Mouse (Mus musculus) embryonic facial prominence, embryonic 14.5 days (tissue): ENCODE measurements around the gene L3mbtl2. TPM values are rescaled to one million over a fixed set of nuclear protein-coding genes. Genes with fewer than 3 reads are reported as not detected.

Experiments used
- ATAC-seq: fragments of 200-750 bp; cut with Nextera tagmentation; 2 replicates; pipeline ENCODE4 v1.8.0; 2017; ENCODE audit warnings: low read depth, moderate number of reproducible peaks, moderate TSS enrichment
- DNase-seq: peaks from one replicate; pipeline ENCODE4 v3.0.0-alpha.2; 2015; ENCODE audit warnings: low spot score
- H3K27ac ChIP-seq: fragments of 300-500 bp; sonication (generic); replicated peaks from 2 replicates; pipeline ENCODE4 v1.5.1; 2014; ENCODE audit warnings: low read depth, mild to moderate bottlenecking, low read length, moderate library complexity
- H3K27me3 ChIP-seq: fragments of 300-500 bp; sonication (generic); replicated peaks from 2 replicates; pipeline ENCODE4 v1.6.1; 2014; ENCODE audit warnings: low read length; ENCODE audit not compliant: control insufficient read depth, insufficient read depth
- H3K36me3 ChIP-seq: fragments of 300-500 bp; sonication (generic); 2 replicates; pipeline ENCODE4 v1.6.1; 2014; ENCODE audit warnings: low read length, mixed read lengths; ENCODE audit not compliant: control insufficient read depth, insufficient read depth
- H3K4me1 ChIP-seq: fragments of 300-500 bp; sonication (generic); 2 replicates; pipeline ENCODE4 v1.6.1; 2014; ENCODE audit warnings: antibody characterized with exemption, low read length; ENCODE audit not compliant: control insufficient read depth, insufficient read depth
- H3K4me2 ChIP-seq: fragments of 300-500 bp; sonication (generic); 2 replicates; pipeline ENCODE4 v1.6.1; 2014; ENCODE audit warnings: low read depth, mild to moderate bottlenecking, low read length, moderate library complexity, mixed read lengths
- H3K4me3 ChIP-seq: fragments of 300-500 bp; sonication (generic); 2 replicates; pipeline ENCODE4 v1.5.1; 2014; ENCODE audit warnings: low read depth, mild to moderate bottlenecking, low read length
- H3K9ac ChIP-seq: fragments of 300-500 bp; sonication (generic); 2 replicates; pipeline ENCODE4 v1.6.1; 2014; ENCODE audit warnings: low read depth, mild to moderate bottlenecking, low read length, moderate library complexity, mixed read lengths
- H3K9me3 ChIP-seq: fragments of 300-500 bp; sonication (generic); 2 replicates; pipeline ENCODE4 v1.6.1; 2016; ENCODE audit warnings: low read length; ENCODE audit not compliant: control insufficient read depth
- WGBS: fragments of 180-500 bp; shearing (Covaris S2); extraction: QIAGEN DNeasy Blood & Tissue Kit; methylation state at CpG from one replicate; pipeline ENCODE4 v1.1.7; 2014; 5-methylcytosine and 5-hydroxymethylcytosine counted together
- polyA plus RNA-seq: library from polyadenylated mRNA; unstranded; fragments of >200 nt; fragmentation: Nextera tagmentation; extraction: Ambion mirVana; gene quantifications from 2 replicates; pipeline ENCODE4 v1.2.1, GENCODE M21; 2014

Gene L3mbtl2
- polyA plus RNA-seq: 15.5 and 17.0 TPM in 2 replicates

GRCm38 (mm10) chr15:81663697-81664561 is at the start of gene L3mbtl2:
Gene L3mbtl2, plus strand, starts transcription at chr15:81663889.
- peak within 1 kb of the TSS; percentile 76 for H3K4me3 ChIP-seq
- peak within 1 kb of the TSS; percentile 79 for H3K4me2 ChIP-seq
- H3K9ac ChIP-seq: peak within 1 kb of the TSS; percentile 71
- no peaks in the 10 kb centered on the region for H3K27me3 ChIP-seq
- peaks cover 20% of the 10 kb centered on the region; the same call in 1 of the 2 replicates for H3K36me3 ChIP-seq
- ATAC-seq (peak; percentile 99), DNase-seq (peak; percentile 97)
- WGBS: under 1% methylated on average over 51 of the region's 55 CpGs
- H3K4me1 ChIP-seq: 0 out of 2 replicates have a peak, but pooled peaks cover 3% of the 10 kb centered on the region
- peak within 1 kb of the TSS; percentile 41 for H3K27ac ChIP-seq
- H3K9me3 ChIP-seq: no peaks in the 10 kb centered on the region

DNA sequence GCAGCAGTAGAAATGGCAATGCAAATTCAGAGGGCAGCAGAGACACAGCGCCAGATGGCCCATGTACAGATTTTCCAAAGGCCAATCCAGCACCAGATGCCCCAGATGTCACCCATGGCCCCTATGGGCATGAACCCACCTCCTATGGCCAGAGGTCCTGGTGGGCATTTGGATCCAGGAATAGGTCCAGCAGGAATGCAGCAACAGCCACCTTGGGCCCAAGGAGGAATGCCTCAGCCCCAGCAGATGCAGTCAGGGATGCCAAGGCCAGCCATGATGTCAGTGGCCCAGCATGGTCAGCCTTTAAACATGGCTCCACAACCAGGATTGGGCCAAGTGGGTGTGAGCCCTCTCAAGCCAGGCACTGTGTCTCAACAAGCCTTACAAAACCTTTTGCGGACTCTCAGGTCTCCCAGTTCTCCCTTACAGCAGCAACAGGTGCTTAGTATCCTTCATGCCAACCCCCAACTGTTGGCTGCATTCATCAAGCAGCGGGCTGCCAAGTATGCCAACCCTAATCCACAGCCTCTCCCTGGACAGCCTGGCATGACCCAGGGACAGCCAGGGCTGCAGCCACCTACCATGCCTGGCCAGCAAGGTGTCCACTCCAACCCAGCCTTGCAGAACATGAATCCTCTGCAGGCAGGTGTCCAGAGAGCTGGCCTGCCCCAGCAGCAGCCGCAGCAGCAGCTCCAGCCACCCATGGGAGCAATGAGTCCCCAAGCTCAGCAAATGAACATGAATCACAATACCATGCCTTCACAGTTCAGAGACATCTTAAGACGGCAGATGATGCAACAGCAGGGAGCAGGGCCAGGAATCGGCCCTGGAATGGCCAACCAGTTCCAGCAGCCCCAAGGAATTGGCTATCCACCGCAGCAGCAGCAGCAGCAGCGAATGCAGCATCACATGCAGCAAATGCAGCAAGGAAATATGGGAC is 13.9 kb upstream of the L3mbtl2 start:
- DNase-seq (no peak), ATAC-seq (no peak)
- Histone ChIP-seq H3K27ac (no peak overlapping the region), H3K4me1 (no peaks in the 10 kb centered on the region), H3K9me3 (no peaks in the 10 kb centered on the region), H3K36me3 (peaks cover 79% of the 10 kb centered on the region), H3K4me3 (no peak overlapping the region), H3K9ac (no peak overlapping the region), H3K27me3 (no peaks in the 10 kb centered on the region), H3K4me2 (no peak overlapping the region)
- 95% methylated on average over 8 of the region's 8 CpGs for WGBS

DNA sequence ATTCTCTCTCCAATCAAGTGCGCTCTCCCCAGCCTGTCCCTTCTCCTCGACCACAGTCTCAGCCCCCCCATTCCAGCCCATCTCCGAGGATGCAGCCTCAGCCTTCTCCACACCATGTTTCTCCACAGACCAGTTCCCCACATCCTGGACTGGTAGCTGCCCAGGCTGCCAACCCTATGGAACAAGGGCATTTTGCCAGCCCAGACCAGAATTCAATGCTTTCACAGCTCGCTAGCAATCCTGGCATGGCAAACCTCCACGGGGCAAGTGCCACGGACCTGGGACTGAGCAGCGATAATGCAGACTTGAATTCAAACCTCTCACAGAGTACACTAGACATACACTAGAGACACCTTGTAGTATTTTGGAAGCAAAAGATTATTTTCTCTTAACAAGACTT is 13.1 kb upstream of the L3mbtl2 start:
- H3K4me3 ChIP-seq: no peak overlapping the region
- H3K36me3 ChIP-seq: peaks cover 70% of the 10 kb centered on the region
- H3K9ac ChIP-seq: no peak overlapping the region
- no peaks in the 10 kb centered on the region for H3K27me3 ChIP-seq
- no peak for DNase-seq
- no peak overlapping the region for H3K4me2 ChIP-seq
- no peak for ATAC-seq
- 94% methylated on average over 7 of the region's 7 CpGs for WGBS
- H3K27ac ChIP-seq: no peak overlapping the region
- no peaks in the 10 kb centered on the region for H3K9me3 ChIP-seq
- H3K4me1 ChIP-seq: no peaks in the 10 kb centered on the region

DNA sequence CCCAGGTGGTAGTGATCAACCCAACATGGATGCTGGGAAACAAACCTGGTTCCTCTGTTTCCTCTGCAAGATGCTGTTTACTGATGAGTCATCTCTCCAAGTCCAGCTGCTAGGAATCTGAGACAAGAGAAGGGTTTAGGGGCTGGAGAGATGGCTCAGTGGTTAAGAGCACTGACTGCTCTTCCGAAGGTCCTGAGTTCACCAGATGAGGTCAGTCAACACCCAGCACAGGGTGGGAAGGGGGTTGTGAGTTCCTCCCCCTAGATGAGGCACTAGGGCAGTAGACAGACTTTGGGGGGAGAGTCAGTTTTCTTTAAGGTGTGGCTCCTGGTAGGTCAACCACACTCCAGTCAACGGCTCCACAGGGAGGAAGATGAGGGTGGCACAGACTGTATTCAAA is 2.0 kb upstream of the L3mbtl2 start:
- no peaks in the 10 kb centered on the region for H3K9me3 ChIP-seq
- H3K4me3 ChIP-seq: no peak overlapping the region
- DNase-seq (no peak), ATAC-seq (no peak)
- H3K27ac ChIP-seq: no peak overlapping the region
- H3K9ac ChIP-seq: no peak overlapping the region
- 98% methylated on average over 2 of the region's 2 CpGs for WGBS
- H3K4me2 ChIP-seq: no peak overlapping the region
- H3K36me3 ChIP-seq: no peaks in the 10 kb centered on the region
- 0 out of 2 replicates have a peak, but pooled peaks cover 3% of the 10 kb centered on the region for H3K4me1 ChIP-seq
- no peaks in the 10 kb centered on the region for H3K27me3 ChIP-seq

DNA sequence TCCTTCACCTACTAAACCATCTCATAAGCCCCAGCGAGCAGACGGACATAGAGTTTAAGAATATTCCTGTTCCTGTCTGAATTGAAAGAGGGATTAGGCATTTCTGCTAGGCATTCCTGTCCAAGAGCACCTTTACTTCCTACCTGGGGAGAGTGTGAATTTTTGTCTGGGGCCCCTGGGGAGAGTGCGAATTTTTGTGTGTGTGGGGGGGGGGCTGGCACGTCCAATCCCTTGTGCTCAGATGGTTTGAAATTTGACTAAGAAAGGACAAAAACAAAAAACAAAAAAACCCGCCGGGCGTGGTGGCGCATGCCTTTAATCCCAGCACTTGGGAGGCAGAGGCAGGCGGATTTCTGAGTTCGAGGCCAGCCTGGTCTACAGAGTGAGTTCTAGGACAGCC is 408 bp upstream of the L3mbtl2 start:
- H3K9me3 ChIP-seq: no peaks in the 10 kb centered on the region
- peak overlapping the region; percentile 79 for H3K4me2 ChIP-seq
- H3K9ac ChIP-seq: no peak overlapping the region
- peak overlapping the region; percentile 76 for H3K4me3 ChIP-seq
- no peak overlapping the region for H3K27ac ChIP-seq
- 68% methylated on average over 10 of the region's 10 CpGs for WGBS
- H3K4me1 ChIP-seq: 0 out of 2 replicates have a peak, but pooled peaks cover 3% of the 10 kb centered on the region
- ATAC-seq: 0 out of 2 replicates have a peak, but pooled peaks have one; percentile 19
- no peak for DNase-seq
- peaks cover 14% of the 10 kb centered on the region; the same call in 1 of the 2 replicates for H3K36me3 ChIP-seq
- H3K27me3 ChIP-seq: no peaks in the 10 kb centered on the region

DNA sequence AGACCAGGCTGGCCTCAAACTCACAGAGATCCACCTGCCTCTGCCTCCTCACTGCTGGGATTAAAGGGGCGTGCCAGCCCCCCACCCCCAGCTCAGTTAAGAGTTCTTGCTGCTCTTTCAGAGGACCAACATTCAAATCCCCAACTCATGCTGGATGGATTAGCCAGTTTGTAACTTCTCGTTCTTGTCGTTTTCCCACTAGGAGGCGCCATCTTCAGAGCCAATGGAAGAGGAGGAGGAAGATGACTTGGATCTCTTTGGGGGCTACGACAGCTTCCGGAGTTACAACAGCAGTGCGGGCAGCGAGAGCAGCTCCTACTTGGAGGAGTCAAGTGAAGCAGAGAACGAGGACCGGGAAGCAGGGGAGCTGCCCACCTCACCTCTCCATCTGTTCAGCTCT is 3.3 kb downstream of the L3mbtl2 start:
- Histone ChIP-seq H3K36me3 (peaks cover 33% of the 10 kb centered on the region), H3K27ac (no peak overlapping the region), H3K4me1 (0 out of 2 replicates have a peak, but pooled peaks cover 3% of the 10 kb centered on the region), H3K27me3 (no peaks in the 10 kb centered on the region), H3K9me3 (no peaks in the 10 kb centered on the region), H3K4me2 (no peak overlapping the region), H3K4me3 (no peak overlapping the region), H3K9ac (no peak overlapping the region)
- ATAC-seq (no peak), DNase-seq (no peak)
- WGBS: 88% methylated on average over 10 of the region's 10 CpGs

- no peak overlapping the region for H3K9ac ChIP-seq
- DNase-seq (peak; percentile 57), ATAC-seq (peak; percentile 86; the same call in 1 of the 2 replicates)
- no peak overlapping the region for H3K27ac ChIP-seq
- H3K27me3 ChIP-seq: no peaks in the 10 kb centered on the region
- no peak overlapping the region for H3K4me2 ChIP-seq
- 75% methylated on average over 4 of the region's 4 CpGs for WGBS
- H3K4me1 ChIP-seq: no peaks in the 10 kb centered on the region
- H3K4me3 ChIP-seq: no peak overlapping the region
- peaks cover 51% of the 10 kb centered on the region for H3K36me3 ChIP-seq
- no peaks in the 10 kb centered on the region for H3K9me3 ChIP-seq
These were observed 6.5 kb downstream of the L3mbtl2 start for GRCm38 (mm10) chr15:81670231-81670640.

GRCm38 (mm10) chr15:81676637-81677036 is 12.9 kb downstream of the L3mbtl2 start:
- Histone ChIP-seq H3K9ac (no peak overlapping the region), H3K27ac (no peak overlapping the region), H3K36me3 (peaks cover 47% of the 10 kb centered on the region), H3K4me3 (no peak overlapping the region), H3K9me3 (no peaks in the 10 kb centered on the region), H3K4me1 (no peaks in the 10 kb centered on the region), H3K27me3 (no peaks in the 10 kb centered on the region), H3K4me2 (no peak overlapping the region)
- no peak for DNase-seq
- no peak for ATAC-seq
- WGBS: 90% methylated on average over 3 of the region's 3 CpGs
